Mouse (Mus musculus): Measurements from ENCODE around the gene Bpifb9a.
"Not testable (repeated sequence)": the region's sequence is repeated elsewhere in the genome, so short reads cannot be mapped to it uniquely, and the experiment has no call there.

Gene Bpifb9a

GRCm38 (mm10) chr2:154304604-154305003 is 47.0 kb downstream of the Bpifb9a start:
- DNase-seq (ENCODE audit: low read depth, low spot score), result not testable (repeated sequence)

- DNase-seq (ENCODE audit: low read depth, low spot score), result not testable (repeated sequence)
Measured at GRCm38 (mm10) chr2:154306927-154307326, 49.3 kb downstream of the Bpifb9a start, which contains the start of gene Bpifb9b. Gene Bpifb9b (plus strand): TSS chr2:154307227.

- DNase-seq (ENCODE audit: low read depth, low spot score), result not testable (repeated sequence)
Measured at GRCm38 (mm10) chr2:154313771-154314170, 56.1 kb downstream of the Bpifb9a start.
